ENCODE assay signal across 10 mouse cellular contexts in the genomic region with DNA sequence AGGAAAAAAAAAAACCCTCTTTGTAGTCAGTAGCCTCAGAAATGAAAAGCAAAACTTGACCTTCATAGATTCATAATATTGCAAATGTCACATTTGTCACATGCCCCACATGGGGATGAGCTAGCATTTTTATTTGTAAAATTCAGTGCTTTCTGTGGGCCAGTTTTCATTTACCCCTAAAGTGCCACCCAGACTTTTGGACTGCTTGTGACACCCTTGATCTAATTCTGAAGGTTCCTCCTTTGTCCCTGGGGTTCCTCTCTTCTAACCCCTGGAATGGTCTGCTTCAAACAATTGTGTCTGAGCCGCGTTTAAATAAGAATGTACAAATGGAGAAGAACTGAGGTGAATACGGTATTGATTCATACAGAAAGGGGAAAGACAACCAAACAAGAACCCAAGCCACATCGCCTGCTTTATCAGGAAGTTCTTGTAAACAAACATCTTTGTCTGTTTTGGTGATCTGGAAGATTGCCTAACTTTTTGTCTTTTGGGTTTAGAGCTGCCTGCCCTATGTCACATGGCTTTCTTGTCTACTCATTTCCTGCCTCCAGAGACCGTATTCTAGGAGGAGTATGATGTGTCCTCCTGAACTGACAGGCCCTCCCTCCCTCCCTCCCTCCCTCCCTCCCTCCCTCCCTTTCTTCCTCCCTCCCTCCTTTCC.
A peak's percentile ranks its signal among the peaks of the same experiment; 100 is the strongest.
DNase-seq lines count a peak whose midpoint lies in the region; ATAC-seq and TF ChIP-seq lines count a peak whose summit lies in the region.
"Had no signal": no experiment of that assay in that cellular context is flagged by ENCODE, and none has a peak within 500 bp of the region (broad histone marks: within the 10 kb centered on the region; RNA-seq: fewer than 3 reads in every experiment).

No protein-coding gene starts in this region.

- no peak for TF ChIP-seq CTCF in lung, embryonic 14.5 days (IDR thresholded peaks at IDR 0.05; ENCODE audit: low read depth)
- TF ChIP-seq CTCF in lung, adult 2 months (IDR thresholded peaks at IDR 0.05; ENCODE audit: insufficient read depth, low read length): no peak
- no peak for TF ChIP-seq CTCF in bone marrow, adult 2 months (IDR thresholded peaks at IDR 0.05; ENCODE audit: control insufficient read depth, insufficient read depth, low read length)

- no peak overlapping the region for H3K9ac ChIP-seq in lung, embryonic 14.5 days
- H3K9ac ChIP-seq: limb, embryonic 13.5 days had no signal

- intact Hi-C loops in heart, postnatal 36 days (cut with DNase I): no loop called here

- H3K9me3 ChIP-seq in lung, embryonic 14.5 days (ENCODE audit: low read depth, low read length): no peaks in the 10 kb centered on the region
- H3K9me3 ChIP-seq: limb, embryonic 13.5 days had no signal

- H3K27me3 ChIP-seq in lung, embryonic 14.5 days (ENCODE audit: insufficient read depth, low read length): no peaks in the 10 kb centered on the region
- H3K27me3 ChIP-seq: limb, embryonic 13.5 days had no signal

- H3K4me3 ChIP-seq in lung, embryonic 14.5 days (ENCODE audit: low read depth, low read length): no peak overlapping the region
- no peak overlapping the region for H3K4me3 ChIP-seq in lung, adult 2 months (replicated peaks; ENCODE audit: extremely low read depth, low read depth, low read length)
- H3K4me3 ChIP-seq in bone marrow, adult 2 months (replicated peaks; ENCODE audit: control insufficient read depth, low read depth, low read length): no peak overlapping the region
- H3K4me3 ChIP-seq: limb, embryonic 13.5 days had no signal

- H3K36me3 ChIP-seq in lung, embryonic 14.5 days (ENCODE audit: insufficient read depth): no peaks in the 10 kb centered on the region
- H3K36me3 ChIP-seq: limb, embryonic 13.5 days had no signal

- ATAC-seq in lung, embryonic 14.5 days (ENCODE audit: insufficient read depth): peak; percentile 77
- ATAC-seq in megakaryocyte progenitor cell, adult 5-6 weeks (replicated peaks; ENCODE audit: poor library complexity): peak; percentile 50
- ATAC-seq: midbrain, embryonic 16.5 days had no signal

- peaks cover 5% of the 10 kb centered on the region; the same call in 1 of the 2 replicates for H3K4me1 ChIP-seq in lung, embryonic 14.5 days (ENCODE audit: insufficient read depth)
- H3K4me1 ChIP-seq in lung, adult 2 months (ENCODE audit: control insufficient read depth, insufficient read depth, low read length): peaks cover 10% of the 10 kb centered on the region
- peaks cover 13% of the 10 kb centered on the region for H3K4me1 ChIP-seq in bone marrow, adult 2 months (ENCODE audit: control insufficient read depth, insufficient read depth, low read length)
- H3K4me1 ChIP-seq: limb, embryonic 13.5 days had no signal

- DNase-seq in heart, adult 11 months: peak; percentile 90
- no peak for DNase-seq in heart, postnatal 36 days
- DNase-seq in lung, embryonic 14.5 days: peak; percentile 79
- DNase-seq in lung, adult 2 months: no peak
- DNase-seq in layer of hippocampus, adult 9-10 months (ENCODE audit: low spot score): no peak
- no peak for DNase-seq in frontal cortex, adult 2 months (ENCODE audit: extremely low spot score in 1 of 2, low spot score in 1 of 2)

- no peak overlapping the region for H3K4me2 ChIP-seq in lung, embryonic 14.5 days
- H3K4me2 ChIP-seq: limb, embryonic 13.5 days had no signal

- H3K27ac ChIP-seq in lung, embryonic 14.5 days (ENCODE audit: low read depth): peak overlapping the region; percentile 49; the same call in 1 of the 2 replicates
- H3K27ac ChIP-seq in bone marrow, adult 2 months (ENCODE audit: control insufficient read depth, insufficient read depth, low read depth, low read length, poor library complexity): peak overlapping the region; percentile 39; the same call in 1 of the 2 replicates
- H3K27ac ChIP-seq: limb, embryonic 13.5 days had no signal

- TF ChIP-seq POLR2A in lung, adult 2 months (IDR thresholded peaks at IDR 0.05; ENCODE audit: borderline replicate concordance, extremely low read depth, low read depth, low read length): no peak
- no peak for TF ChIP-seq POLR2A in bone marrow, adult 2 months (IDR thresholded peaks at IDR 0.05; ENCODE audit: borderline replicate concordance, control insufficient read depth, low read depth, low read length)

- 26% methylated on average over 5 of the region's 5 CpGs for WGBS in lung, embryonic 14.5 days
- 14% methylated on average over 5 of the region's 5 CpGs for WGBS in lung, adult 2 months
- WGBS in bone marrow, adult 2 months: 3% methylated on average over 5 of the region's 5 CpGs

Comparison
In these comparisons a context has a peak if more than half of its experiments do, and no peak if none do; other contexts are left out.
1. DNase-seq: peak in heart, adult 11 months (single experiment) and lung, embryonic 14.5 days (single experiment); none in heart, postnatal 36 days (0 of 2), lung, adult 2 months (single experiment), layer of hippocampus, adult 9-10 months (single experiment) and frontal cortex, adult 2 months (0 of 2).